Mouse (Mus musculus) hindbrain, embryonic 13.5 days (tissue): ENCODE measurements around the gene Cyp1a2. TPM values are rescaled to one million over a fixed set of nuclear protein-coding genes. Genes with fewer than 3 reads are reported as not detected.
"Not testable (repeated sequence)": the region's sequence is repeated elsewhere in the genome, so short reads cannot be mapped to it uniquely, and the experiment has no call there.

Experiments used
- ATAC-seq: fragments of 200-750 bp; cut with Nextera tagmentation; 2 replicates; pipeline ENCODE4 v1.8.0; 2017; ENCODE audit warnings: moderate TSS enrichment; ENCODE audit not compliant: low FRiP score
- H3K27ac ChIP-seq: fragments of 300-500 bp; sonication (generic); 2 replicates; pipeline ENCODE4 v1.5.1; 2015; ENCODE audit warnings: inconsistent platforms, mild to moderate bottlenecking, moderate library complexity
- H3K27me3 ChIP-seq: fragments of 300-500 bp; sonication (generic); 2 replicates; pipeline ENCODE4 v1.6.1; 2015; ENCODE audit warnings: mild to moderate bottlenecking, inconsistent platforms
- H3K36me3 ChIP-seq: fragments of 300-500 bp; sonication (generic); 2 replicates; pipeline ENCODE4 v1.6.1; 2015; ENCODE audit warnings: mild to moderate bottlenecking, inconsistent platforms
- H3K4me1 ChIP-seq: fragments of 300-500 bp; sonication (generic); replicated peaks from 2 replicates; pipeline ENCODE4 v1.6.1; 2015; ENCODE audit warnings: inconsistent platforms
- H3K4me2 ChIP-seq: fragments of 300-500 bp; sonication (generic); 2 replicates; pipeline ENCODE4 v1.6.1; 2015; ENCODE audit warnings: inconsistent platforms, mild to moderate bottlenecking, moderate library complexity
- H3K4me3 ChIP-seq: fragments of 300-500 bp; sonication (generic); 2 replicates; pipeline ENCODE4 v1.5.1; 2015; ENCODE audit warnings: mild to moderate bottlenecking, inconsistent platforms
- H3K9ac ChIP-seq: fragments of 300-500 bp; sonication (generic); 2 replicates; pipeline ENCODE4 v1.6.1; 2015; ENCODE audit warnings: mild to moderate bottlenecking, inconsistent platforms
- H3K9me3 ChIP-seq: fragments of 300-500 bp; sonication (generic); 2 replicates; pipeline ENCODE4 v1.6.1; 2016; ENCODE audit warnings: inconsistent platforms
- WGBS: fragments of 180-500 bp; shearing (Covaris S2); methylation state at CpG from one replicate; pipeline ENCODE4 v1.1.7; 2015; 5-methylcytosine and 5-hydroxymethylcytosine counted together
- polyA plus RNA-seq: library from polyadenylated mRNA; unstranded; fragments of >200 nt; fragmentation: Nextera tagmentation; extraction: Ambion mirVana; gene quantifications from 2 replicates; pipeline ENCODE4 v1.2.1, GENCODE M21; 2015

Gene Cyp1a2
- polyA plus RNA-seq, result not detected in 2 replicates

DNA sequence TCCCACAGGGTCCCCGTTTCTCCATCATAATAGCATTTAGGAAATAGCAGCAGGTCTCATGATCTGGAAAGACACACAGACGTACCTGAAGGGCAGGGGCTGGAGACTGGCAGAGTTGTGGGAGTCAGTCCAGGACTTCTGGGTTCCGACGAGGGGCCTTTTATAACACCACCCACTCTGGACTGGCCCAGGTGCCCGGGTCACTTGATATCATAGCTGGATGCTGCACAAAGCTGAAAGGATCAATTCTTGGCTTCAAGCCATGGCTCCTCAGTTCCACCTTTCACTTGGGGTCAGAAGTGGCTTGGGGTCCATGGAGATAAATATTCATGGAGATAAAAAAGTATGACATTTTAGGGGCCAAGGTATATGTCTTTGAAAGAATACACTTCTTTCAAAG, at the start of gene Cyp1a2:
Cyp1a2 (minus strand) TSS at position 184 of the 400 bp plus-strand sequence.
- 82% methylated on average over 5 of the region's 5 CpGs for WGBS
- Histone ChIP-seq H3K4me2 (no peak within 1 kb of the TSS), H3K4me3 (no peak within 1 kb of the TSS), H3K27me3 (no peaks in the 10 kb centered on the region), H3K36me3 (no peaks in the 10 kb centered on the region), H3K9ac (no peak within 1 kb of the TSS), H3K27ac (no peak within 1 kb of the TSS), H3K4me1 (no peaks in the 10 kb centered on the region), H3K9me3 (no peaks in the 10 kb centered on the region)
- ATAC-seq, result no peak

DNA sequence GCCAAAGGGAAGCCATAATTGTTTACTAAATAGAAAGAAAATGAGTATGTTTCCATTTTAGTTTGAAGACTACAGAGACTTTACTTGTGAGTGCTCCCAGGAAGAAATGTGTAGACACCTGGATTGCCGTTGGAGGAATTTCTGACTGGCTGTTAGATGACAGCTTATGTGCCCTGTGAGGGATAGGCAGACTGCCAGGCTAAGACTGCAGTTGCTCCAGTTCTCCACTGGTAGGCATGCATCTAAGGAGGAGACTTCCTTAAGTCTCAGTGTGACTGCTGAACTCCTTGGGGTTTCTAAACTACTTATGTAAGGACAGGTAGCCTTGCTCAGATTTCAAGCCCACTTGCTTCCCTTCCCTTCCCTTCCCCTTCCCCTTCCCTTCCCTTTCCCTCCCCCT, 44.8 kb upstream of the Cyp1a2 start:
- Histone ChIP-seq H3K9ac (no peak overlapping the region), H3K4me1 (no peaks in the 10 kb centered on the region), H3K4me2 (no peak overlapping the region), H3K36me3 (peaks cover 38% of the 10 kb centered on the region), H3K9me3 (no peaks in the 10 kb centered on the region), H3K27ac (no peak overlapping the region), H3K4me3 (no peak overlapping the region), H3K27me3 (no peaks in the 10 kb centered on the region)
- 92% methylated on average over 1 of the region's 1 CpGs for WGBS
- ATAC-seq, result no peak

- Histone ChIP-seq H3K27ac (no peak overlapping the region), H3K4me3 (no peak overlapping the region), H3K4me1 (no peaks in the 10 kb centered on the region), H3K9me3 (no peaks in the 10 kb centered on the region), H3K9ac (no peak overlapping the region), H3K4me2 (no peak overlapping the region), H3K27me3 (no peaks in the 10 kb centered on the region), H3K36me3 (peaks cover 45% of the 10 kb centered on the region)
- ATAC-seq, result no peak
- WGBS, result 96% methylated on average over 3 of the region's 3 CpGs
Measured at GRCm38 (mm10) chr9:57724701-57725100, 41.2 kb upstream of the Cyp1a2 start.

DNA sequence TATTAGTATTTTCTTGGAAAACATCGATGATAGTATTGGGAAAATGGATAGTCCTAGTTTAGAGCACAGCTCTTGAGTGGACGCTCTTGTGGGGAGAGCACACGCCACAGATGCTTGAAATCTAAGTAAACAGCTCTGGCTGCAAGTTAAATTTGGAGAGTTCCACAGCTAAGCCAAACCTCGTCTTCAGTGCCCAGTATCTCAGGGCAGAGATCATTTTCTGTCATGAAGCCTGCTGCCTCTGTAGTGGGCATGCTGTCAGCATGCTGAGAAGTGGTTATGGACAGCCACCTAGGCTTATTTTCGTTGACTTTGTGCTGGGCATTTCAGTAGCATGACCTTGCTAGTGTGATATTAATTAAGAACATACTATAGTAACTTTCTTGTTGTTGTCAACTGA, 40.3 kb upstream of the Cyp1a2 start:
- H3K9me3 ChIP-seq, result no peaks in the 10 kb centered on the region
- no peak overlapping the region for H3K4me2 ChIP-seq
- no peaks in the 10 kb centered on the region for H3K27me3 ChIP-seq
- H3K36me3 ChIP-seq, result peaks cover 41% of the 10 kb centered on the region
- H3K27ac ChIP-seq, result no peak overlapping the region
- H3K4me3 ChIP-seq, result no peak overlapping the region
- H3K9ac ChIP-seq, result no peak overlapping the region
- 89% methylated on average over 5 of the region's 5 CpGs for WGBS
- no peaks in the 10 kb centered on the region for H3K4me1 ChIP-seq
- ATAC-seq, result no peak

GRCm38 (mm10) chr9:57723315-57723715, 39.8 kb upstream of the Cyp1a2 start:
- 73% methylated on average over 5 of the region's 5 CpGs for WGBS
- Histone ChIP-seq H3K4me1 (no peaks in the 10 kb centered on the region), H3K9me3 (no peaks in the 10 kb centered on the region), H3K4me3 (no peak overlapping the region), H3K27me3 (no peaks in the 10 kb centered on the region), H3K36me3 (peaks cover 44% of the 10 kb centered on the region), H3K27ac (no peak overlapping the region), H3K4me2 (no peak overlapping the region), H3K9ac (no peak overlapping the region)
- ATAC-seq, result no peak

GRCm38 (mm10) chr9:57722371-57722770, 38.9 kb upstream of the Cyp1a2 start:
- WGBS, result 90% methylated on average over 1 of the region's 1 CpGs
- no peak overlapping the region for H3K9ac ChIP-seq
- no peak overlapping the region for H3K4me2 ChIP-seq
- H3K27me3 ChIP-seq, result no peaks in the 10 kb centered on the region
- no peak overlapping the region for H3K27ac ChIP-seq
- no peaks in the 10 kb centered on the region for H3K9me3 ChIP-seq
- H3K36me3 ChIP-seq, result peaks cover 43% of the 10 kb centered on the region
- H3K4me1 ChIP-seq, result no peaks in the 10 kb centered on the region
- no peak for ATAC-seq
- no peak overlapping the region for H3K4me3 ChIP-seq

GRCm38 (mm10) chr9:57720736-57721135, 37.2 kb upstream of the Cyp1a2 start:
- no peaks in the 10 kb centered on the region for H3K9me3 ChIP-seq
- H3K4me2 ChIP-seq, result no peak overlapping the region
- WGBS, result 93% methylated on average over 3 of the region's 3 CpGs
- H3K27ac ChIP-seq, result no peak overlapping the region
- H3K4me3 ChIP-seq, result no peak overlapping the region
- no peak overlapping the region for H3K9ac ChIP-seq
- H3K27me3 ChIP-seq, result no peaks in the 10 kb centered on the region
- no peak for ATAC-seq
- H3K36me3 ChIP-seq, result peaks cover 45% of the 10 kb centered on the region
- no peaks in the 10 kb centered on the region for H3K4me1 ChIP-seq

- no peak overlapping the region for H3K4me2 ChIP-seq
- H3K9me3 ChIP-seq, result no peaks in the 10 kb centered on the region
- H3K27ac ChIP-seq, result no peak overlapping the region
- peaks cover 65% of the 10 kb centered on the region for H3K36me3 ChIP-seq
- H3K4me1 ChIP-seq, result no peaks in the 10 kb centered on the region
- H3K27me3 ChIP-seq, result no peaks in the 10 kb centered on the region
- no peak overlapping the region for H3K9ac ChIP-seq
- 83% methylated on average over 7 of the region's 7 CpGs for WGBS
- no peak overlapping the region for H3K4me3 ChIP-seq
- ATAC-seq, result no peak
Measured at GRCm38 (mm10) chr9:57718408-57718807, 34.9 kb upstream of the Cyp1a2 start.

DNA sequence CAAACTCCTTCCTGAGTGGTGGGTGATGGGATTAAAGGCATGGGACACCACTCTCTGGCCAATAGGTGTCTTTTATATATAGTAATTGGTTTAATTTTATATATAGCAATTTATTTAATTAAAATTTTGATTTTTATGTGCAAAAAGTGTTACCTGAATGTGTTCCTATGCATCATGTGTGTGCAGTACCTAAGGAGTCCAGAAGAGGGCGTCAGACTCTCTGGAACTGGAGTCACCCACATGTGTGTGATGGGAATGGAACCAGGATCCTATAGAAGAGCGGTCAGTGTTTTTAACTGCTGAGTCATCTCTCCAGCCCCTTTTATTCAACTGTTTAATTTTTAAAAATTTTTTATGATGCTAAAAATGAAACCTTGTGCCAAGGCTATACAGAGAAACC, 28.7 kb upstream of the Cyp1a2 start:
- Histone ChIP-seq H3K9ac (no peak overlapping the region), H3K4me1 (peaks cover 23% of the 10 kb centered on the region), H3K9me3 (no peaks in the 10 kb centered on the region), H3K27me3 (no peaks in the 10 kb centered on the region), H3K36me3 (peaks cover 38% of the 10 kb centered on the region), H3K4me3 (no peak overlapping the region), H3K27ac (no peak overlapping the region), H3K4me2 (no peak overlapping the region)
- no peak for ATAC-seq
- WGBS, result 80% methylated on average over 2 of the region's 2 CpGs

DNA sequence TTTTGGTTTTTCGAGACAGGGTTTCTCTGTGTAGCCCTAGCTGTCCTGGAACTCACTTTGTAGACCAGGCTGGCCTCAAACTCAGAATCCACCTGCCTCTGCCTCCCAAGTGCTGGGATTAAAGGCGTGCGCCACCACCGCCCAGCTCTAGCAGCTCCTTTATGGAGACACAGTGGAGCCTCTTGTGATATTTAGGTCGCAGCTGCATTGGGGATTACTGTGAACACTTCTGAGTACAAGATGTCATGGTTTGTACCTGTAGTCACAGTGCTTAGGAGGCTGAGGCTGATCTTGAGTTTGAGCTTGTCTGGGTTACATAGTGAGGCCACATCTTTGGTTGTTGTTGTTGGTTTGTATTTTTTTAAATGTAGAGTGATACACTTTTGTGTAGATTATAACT, 26.7 kb upstream of the Cyp1a2 start:
- H3K9me3 ChIP-seq, ATAC-seq, H3K27ac ChIP-seq, H3K27me3 ChIP-seq, H3K4me2 ChIP-seq, H3K9ac ChIP-seq, H3K4me3 ChIP-seq: not testable (repeated sequence)
- Histone ChIP-seq H3K36me3 (peaks cover 22% of the 10 kb centered on the region), H3K4me1 (peaks cover 23% of the 10 kb centered on the region)
- 92% methylated on average over 5 of the region's 5 CpGs for WGBS

GRCm38 (mm10) chr9:57708720-57709274, 25.3 kb upstream of the Cyp1a2 start:
- Histone ChIP-seq H3K4me1 (peaks cover 23% of the 10 kb centered on the region), H3K4me2 (peak overlapping the region; percentile 84), H3K4me3 (peak overlapping the region; percentile 87), H3K9ac (peak overlapping the region; percentile 94), H3K36me3 (peaks cover 8% of the 10 kb centered on the region), H3K27me3 (no peaks in the 10 kb centered on the region), H3K9me3 (no peaks in the 10 kb centered on the region), H3K27ac (peak overlapping the region; percentile 90)
- ATAC-seq, result peak; percentile 65
- 4% methylated on average over 39 of the region's 39 CpGs for WGBS

DNA sequence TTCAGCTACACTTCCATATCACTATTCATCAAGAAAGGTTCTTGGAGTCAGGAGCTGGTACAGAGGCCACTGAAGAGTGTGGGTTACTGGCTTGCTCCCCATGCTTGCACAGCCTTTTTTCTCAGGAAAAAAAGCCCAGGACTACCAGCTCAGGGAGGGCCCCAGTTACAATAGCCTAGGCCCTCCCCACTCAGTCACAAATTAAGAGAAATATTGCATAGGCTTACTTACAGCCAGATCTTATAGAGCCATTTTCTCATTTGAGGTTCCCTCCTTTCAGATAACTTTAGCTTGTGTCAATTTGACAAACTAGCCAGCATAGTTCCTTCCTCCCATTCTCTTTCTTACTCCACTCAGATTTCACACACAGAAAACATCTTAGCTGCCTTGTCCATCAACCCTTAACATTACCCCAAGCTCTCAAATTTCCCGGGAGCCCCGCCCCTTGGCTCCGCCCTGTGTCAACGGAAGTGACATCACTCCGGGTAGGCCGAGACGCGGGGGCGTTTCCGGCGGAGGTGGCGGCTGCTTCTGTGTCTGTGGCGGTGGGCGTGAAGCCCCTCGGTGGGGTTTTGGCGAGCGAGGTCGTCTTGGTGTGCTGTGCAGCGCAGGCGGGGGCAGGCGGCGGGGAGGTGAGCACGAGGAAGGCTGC, 24.7 kb upstream of the Cyp1a2 start, which contains the start of gene Edc3:
Edc3 (plus strand) TSS at position 473 of the 652 bp plus-strand sequence.
- H3K4me1 ChIP-seq, result peaks cover 23% of the 10 kb centered on the region
- peak within 1 kb of the TSS; percentile 94 for H3K9ac ChIP-seq
- peak within 1 kb of the TSS; percentile 90 for H3K27ac ChIP-seq
- WGBS, result 2% methylated on average over 23 of the region's 23 CpGs
- peak within 1 kb of the TSS; percentile 84 for H3K4me2 ChIP-seq
- peaks cover 3% of the 10 kb centered on the region for H3K36me3 ChIP-seq
- peak within 1 kb of the TSS; percentile 87 for H3K4me3 ChIP-seq
- H3K27me3 ChIP-seq, result no peaks in the 10 kb centered on the region
- no peaks in the 10 kb centered on the region for H3K9me3 ChIP-seq
- peak; percentile 91 for ATAC-seq

- WGBS, result 92% methylated on average over 3 of the region's 3 CpGs
- no peaks in the 10 kb centered on the region for H3K9me3 ChIP-seq
- no peak overlapping the region for H3K9ac ChIP-seq
- H3K4me3 ChIP-seq, result no peak overlapping the region
- no peak overlapping the region for H3K27ac ChIP-seq
- H3K4me1 ChIP-seq, result peaks cover 23% of the 10 kb centered on the region
- no peak for ATAC-seq
- H3K36me3 ChIP-seq, result no peaks in the 10 kb centered on the region
- no peaks in the 10 kb centered on the region for H3K27me3 ChIP-seq
- no peak overlapping the region for H3K4me2 ChIP-seq
Measured at GRCm38 (mm10) chr9:57706496-57706895, 23.0 kb upstream of the Cyp1a2 start.
